ENCODE assay signal across 23 mouse cellular contexts in the genomic region with DNA sequence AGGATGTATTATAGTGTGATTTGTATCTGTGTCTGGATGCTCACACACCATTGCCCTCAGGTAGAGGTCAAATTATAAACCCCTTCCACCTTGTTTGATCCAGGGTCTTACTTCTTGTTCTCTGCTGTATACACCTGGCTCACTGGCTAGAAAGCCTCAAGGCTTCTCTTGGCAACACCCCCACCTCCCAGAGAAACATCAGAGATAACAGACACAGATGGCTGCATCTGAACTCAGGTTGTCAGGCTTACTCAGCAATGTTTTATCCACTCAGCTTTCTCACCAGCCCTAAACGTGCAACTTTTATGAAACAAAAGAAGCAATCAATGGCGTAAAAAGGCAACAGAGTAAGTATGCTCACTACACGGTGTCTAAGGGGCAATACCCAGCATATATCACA.
A peak's percentile ranks its signal among the peaks of the same experiment; 100 is the strongest.
DNase-seq lines count a peak whose midpoint lies in the region; ATAC-seq lines count a peak whose summit lies in the region.
"Had no signal": no experiment of that assay in that cellular context is flagged by ENCODE, and none has a peak within 500 bp of the region (broad histone marks: within the 10 kb centered on the region; RNA-seq: fewer than 3 reads in every experiment).

No protein-coding gene starts in this region.

- H3K4me3 ChIP-seq in heart, embryonic 11.5 days (ENCODE audit: low read depth, low read length), result no peak overlapping the region
- H3K4me3 ChIP-seq in midbrain, embryonic 15.5 days, result no peak overlapping the region
- H3K4me3 ChIP-seq in midbrain, embryonic 11.5 days (ENCODE audit: low read depth, low read length), result no peak overlapping the region
- H3K4me3 ChIP-seq: embryonic facial prominence, embryonic 10.5 days; embryonic facial prominence, embryonic 12.5 days; forebrain, embryonic 13.5 days; forebrain, embryonic 15.5 days had no signal

- ATAC-seq in heart, embryonic 11.5 days (replicated peaks; ENCODE audit: insufficient number of reproducible peaks, low FRiP score, low TSS enrichment), result no peak
- 0 out of 2 replicates have a peak, but pooled peaks have one; percentile 5 for ATAC-seq in midbrain, embryonic 15.5 days (replicated peaks)
- no peak for ATAC-seq in midbrain, embryonic 11.5 days (ENCODE audit: low FRiP score)
- ATAC-seq in megakaryocyte-erythroid progenitor cell, adult 5-6 weeks (replicated peaks; ENCODE audit: low FRiP score, low TSS enrichment, poor library complexity, severe bottlenecking), result peak; percentile 56; the same call in 1 of the 2 replicates
- ATAC-seq: CD4-positive, CD25-positive, alpha-beta regulatory T cell, adult 4 months; forebrain, embryonic 13.5 days; forebrain, embryonic 15.5 days; forebrain, postnatal 0 days had no signal

- H3K27me3 ChIP-seq in heart, embryonic 11.5 days (ENCODE audit: control insufficient read depth, insufficient read depth, low read length), result no peaks in the 10 kb centered on the region
- no peaks in the 10 kb centered on the region for H3K27me3 ChIP-seq in midbrain, embryonic 15.5 days (replicated peaks)
- H3K27me3 ChIP-seq in midbrain, embryonic 11.5 days (ENCODE audit: control insufficient read depth, insufficient read depth, low read length), result no peaks in the 10 kb centered on the region
- H3K27me3 ChIP-seq: CH12.LX; embryonic facial prominence, embryonic 12.5 days; forebrain, embryonic 13.5 days; forebrain, embryonic 15.5 days had no signal

- H3K27ac ChIP-seq in heart, embryonic 11.5 days (ENCODE audit: low read depth, low read length), result no peak overlapping the region
- no peak overlapping the region for H3K27ac ChIP-seq in midbrain, embryonic 15.5 days
- H3K27ac ChIP-seq in midbrain, embryonic 11.5 days (ENCODE audit: low read depth, low read length), result no peak overlapping the region
- H3K27ac ChIP-seq: embryonic facial prominence, embryonic 10.5 days; embryonic facial prominence, embryonic 12.5 days; forebrain, embryonic 13.5 days; forebrain, embryonic 15.5 days had no signal

- H3K4me2 ChIP-seq in heart, embryonic 11.5 days, result no peak overlapping the region
- H3K4me2 ChIP-seq in midbrain, embryonic 15.5 days, result no peak overlapping the region
- no peak overlapping the region for H3K4me2 ChIP-seq in midbrain, embryonic 11.5 days
- H3K4me2 ChIP-seq: embryonic facial prominence, embryonic 12.5 days; forebrain, embryonic 13.5 days; forebrain, embryonic 15.5 days had no signal

- no peaks in the 10 kb centered on the region for H3K36me3 ChIP-seq in heart, embryonic 11.5 days (ENCODE audit: control insufficient read depth, insufficient read depth, low read length)
- no peaks in the 10 kb centered on the region for H3K36me3 ChIP-seq in midbrain, embryonic 15.5 days (replicated peaks)
- H3K36me3 ChIP-seq in midbrain, embryonic 11.5 days (ENCODE audit: control insufficient read depth, insufficient read depth, low read length), result no peaks in the 10 kb centered on the region
- H3K36me3 ChIP-seq: embryonic facial prominence, embryonic 10.5 days; embryonic facial prominence, embryonic 12.5 days; forebrain, embryonic 15.5 days had no signal

- no peaks in the 10 kb centered on the region for H3K9me3 ChIP-seq in heart, embryonic 11.5 days (replicated peaks; ENCODE audit: control insufficient read depth, low read length)
- no peaks in the 10 kb centered on the region for H3K9me3 ChIP-seq in midbrain, embryonic 15.5 days
- no peaks in the 10 kb centered on the region for H3K9me3 ChIP-seq in midbrain, embryonic 11.5 days (ENCODE audit: control insufficient read depth, low read length)
- H3K9me3 ChIP-seq: embryonic facial prominence, embryonic 10.5 days; embryonic facial prominence, embryonic 12.5 days; forebrain, embryonic 13.5 days; forebrain, embryonic 15.5 days; G1E had no signal

- no peak overlapping the region for H3K9ac ChIP-seq in heart, embryonic 11.5 days (ENCODE audit: low read depth, low read length)
- H3K9ac ChIP-seq in midbrain, embryonic 15.5 days, result no peak overlapping the region
- no peak overlapping the region for H3K9ac ChIP-seq in midbrain, embryonic 11.5 days (ENCODE audit: low read length)
- H3K9ac ChIP-seq: embryonic facial prominence, embryonic 12.5 days; forebrain, embryonic 13.5 days; forebrain, embryonic 15.5 days; forebrain, postnatal 0 days had no signal

- peak; percentile 58 for DNase-seq in heart, adult 11 months
- DNase-seq in midbrain, embryonic 11.5 days (ENCODE audit: low spot score, missing footprints), result no peak
- no peak for DNase-seq in gastrocnemius, postnatal 4 days (ENCODE audit: low spot score in 2 of 2)
- DNase-seq: adrenal gland, adult 2 months; adrenal gland, postnatal 10 days; adrenal gland, postnatal 25 days; B cell, adult 2 months; cerebellum, adult 11 months; cerebellum, adult 18-20 months; cerebellum, adult 8-10 months; cerebellum, postnatal 10 days; cerebellum, postnatal 25 days; forebrain, postnatal 0 days had no signal

- H3K4me1 ChIP-seq in heart, embryonic 11.5 days (ENCODE audit: control insufficient read depth, insufficient read depth, low read length), result peaks cover 12% of the 10 kb centered on the region; the same call in 1 of the 2 replicates
- H3K4me1 ChIP-seq in midbrain, embryonic 15.5 days, result peaks cover 22% of the 10 kb centered on the region; the same call in 1 of the 2 replicates
- H3K4me1 ChIP-seq in midbrain, embryonic 11.5 days (ENCODE audit: control insufficient read depth, insufficient read depth, low read length), result no peaks in the 10 kb centered on the region
- H3K4me1 ChIP-seq: embryonic facial prominence, embryonic 12.5 days had no signal

- 85% methylated on average over 3 of the region's 3 CpGs for WGBS in heart, embryonic 11.5 days (ENCODE audit: insufficient replicate concordance)
- WGBS in midbrain, embryonic 15.5 days, result 70% methylated on average over 3 of the region's 3 CpGs
- WGBS in midbrain, embryonic 11.5 days, result 88% methylated on average over 3 of the region's 3 CpGs

Comparison
In these comparisons a context has a peak if more than half of its experiments do, and no peak if none do; other contexts are left out.
1. ATAC-seq: peak in midbrain, embryonic 15.5 days (single experiment) and megakaryocyte-erythroid progenitor cell, adult 5-6 weeks (single experiment); none in heart, embryonic 11.5 days (single experiment) and midbrain, embryonic 11.5 days (single experiment).